Comparison of ENCODE assay signal across 29 mouse cellular contexts in genomic region chr15:52959711-52960110, GRCm38 (mm10).
A peak's percentile ranks its signal among the peaks of the same experiment; 100 is the strongest.
DNase-seq lines count a peak whose midpoint lies in the region; ATAC-seq and TF ChIP-seq lines count a peak whose summit lies in the region.
"Had no signal": no experiment of that assay in that cellular context is flagged by ENCODE, and none has a peak within 500 bp of the region (broad histone marks: within the 10 kb centered on the region; RNA-seq: fewer than 3 reads in every experiment).

No protein-coding gene starts in this region.

- H3K4me2 ChIP-seq in kidney, embryonic 15.5 days: no peak overlapping the region
- H3K4me2 ChIP-seq: embryonic facial prominence, embryonic 13.5 days; embryonic facial prominence, embryonic 15.5 days; forebrain, embryonic 12.5 days had no signal

- ATAC-seq in frontal cortex, adult (ENCODE audit: low TSS enrichment): peak; percentile 96
- no peak for ATAC-seq in kidney, embryonic 15.5 days (replicated peaks; ENCODE audit: low FRiP score)
- ATAC-seq: activated CD4-positive, CD25-positive, alpha-beta regulatory T cell, adult 4 months; CD4-positive, CD25-positive, alpha-beta regulatory T cell, adult 4 months; forebrain, embryonic 14.5 days; Patski had no signal

- no peaks in the 10 kb centered on the region for H3K27me3 ChIP-seq in kidney, embryonic 15.5 days
- H3K27me3 ChIP-seq: CH12.LX; embryonic facial prominence, embryonic 13.5 days; embryonic facial prominence, embryonic 15.5 days; forebrain, embryonic 12.5 days; Patski had no signal

- H3K4me1 ChIP-seq in kidney, embryonic 15.5 days: no peaks in the 10 kb centered on the region
- H3K4me1 ChIP-seq: embryonic facial prominence, embryonic 13.5 days; embryonic facial prominence, embryonic 15.5 days had no signal

- no peak for TF ChIP-seq CTCF in left cerebral cortex, adult 2 months (IDR thresholded peaks at IDR 0.05)

- H3K9me3 ChIP-seq in kidney, embryonic 15.5 days (replicated peaks): no peaks in the 10 kb centered on the region
- H3K9me3 ChIP-seq: embryonic facial prominence, embryonic 13.5 days; embryonic facial prominence, embryonic 15.5 days; forebrain, embryonic 10.5 days; forebrain, embryonic 12.5 days; G1E had no signal

- H3K9ac ChIP-seq in kidney, embryonic 15.5 days: no peak overlapping the region
- H3K9ac ChIP-seq: embryonic facial prominence, embryonic 13.5 days; embryonic facial prominence, embryonic 15.5 days; forebrain, embryonic 12.5 days had no signal

- intact Hi-C loops in left cerebral cortex, adult 2 months (cut with DNase I): loop anchor here (1.0 kb wide), 1 partner anchor 104 kb away; no protein-coding TSS in a partner anchor

- H3K4me3 ChIP-seq in left cerebral cortex, adult 2 months: no peak overlapping the region
- no peak overlapping the region for H3K4me3 ChIP-seq in kidney, embryonic 15.5 days (replicated peaks)
- H3K4me3 ChIP-seq: embryonic facial prominence, embryonic 13.5 days; embryonic facial prominence, embryonic 15.5 days; erythroblast, embryonic 14.5 days; forebrain, embryonic 10.5 days; forebrain, embryonic 12.5 days had no signal

- H3K27ac ChIP-seq in left cerebral cortex, adult 2 months: peak overlapping the region; percentile 36; the same call in 1 of the 2 replicates
- H3K27ac ChIP-seq in kidney, embryonic 15.5 days: no peak overlapping the region
- H3K27ac ChIP-seq: embryonic facial prominence, embryonic 13.5 days; embryonic facial prominence, embryonic 15.5 days; forebrain, embryonic 10.5 days; forebrain, embryonic 12.5 days had no signal

- WGBS in kidney, embryonic 15.5 days: 69% methylated on average over 2 of the region's 2 CpGs

- no peaks in the 10 kb centered on the region for H3K36me3 ChIP-seq in kidney, embryonic 15.5 days
- H3K36me3 ChIP-seq: embryonic facial prominence, embryonic 13.5 days; embryonic facial prominence, embryonic 15.5 days; forebrain, embryonic 10.5 days; forebrain, embryonic 12.5 days; G1E had no signal

- DNase-seq in frontal cortex, postnatal 14 days (ENCODE audit: low spot score in 2 of 2): no peak
- no peak for DNase-seq in left cerebral cortex, adult 2 months (ENCODE audit: extremely low spot score in 1 of 2, low spot score in 2 of 2)
- no peak for DNase-seq in left cerebral cortex, adult 18-20 months (ENCODE audit: low spot score in 2 of 2)
- peak; percentile 5 for DNase-seq in right cerebral cortex, adult 18-20 months
- DNase-seq in right cerebral cortex, postnatal 4 days: no peak
- DNase-seq: adrenal gland, adult 8-10 months; adrenal gland, postnatal 14 days; adrenal gland, postnatal 36 days; B cell, adult 2 months; cerebellum, adult 11 months; cerebellum, adult 18-20 months; cerebellum, adult 8-10 months; cerebellum, adult 9-11 months; cerebellum, postnatal 14 days; cerebellum, postnatal 36 days; embryo, embryonic 11 days had no signal
